Mouse (Mus musculus): Measurements from ENCODE around the gene Insyn1.

The Insyn1 gene

GRCm38 (mm10) chr9:58487076-58487475 is 1.3 kb upstream of the Insyn1 start:
- DNase-seq (ENCODE audit: low spot score), result no peak

GRCm38 (mm10) chr9:58489133-58489864 is 896 bp downstream of the Insyn1 start:
- DNase-seq (ENCODE audit: low spot score), result no peak

GRCm38 (mm10) chr9:58489865-58490165 is 1.4 kb downstream of the Insyn1 start:
- no peak for DNase-seq (ENCODE audit: low spot score)

- no peak for DNase-seq (ENCODE audit: low spot score)
These were observed 2.0 kb downstream of the Insyn1 start for GRCm38 (mm10) chr9:58490391-58490790.

- DNase-seq (ENCODE audit: low spot score), result no peak
These were observed 6.6 kb downstream of the Insyn1 start for GRCm38 (mm10) chr9:58495035-58495434.

- no peak for DNase-seq (ENCODE audit: low spot score)
These were observed 8.2 kb downstream of the Insyn1 start for GRCm38 (mm10) chr9:58496470-58497182.

GRCm38 (mm10) chr9:58497942-58498341 is 9.5 kb downstream of the Insyn1 start:
- no peak for DNase-seq (ENCODE audit: low spot score)

- DNase-seq (ENCODE audit: low spot score), result no peak
These were observed 12.5 kb downstream of the Insyn1 start for GRCm38 (mm10) chr9:58500946-58501345.

GRCm38 (mm10) chr9:58507216-58508005 is 19.0 kb downstream of the Insyn1 start:
- DNase-seq (ENCODE audit: low spot score), result no peak

GRCm38 (mm10) chr9:58510452-58510851 is 22.0 kb downstream of the Insyn1 start:
- no peak for DNase-seq (ENCODE audit: low spot score)

- DNase-seq (ENCODE audit: low spot score), result no peak
These were observed 25.3 kb downstream of the Insyn1 start for GRCm38 (mm10) chr9:58513749-58514148.

- no peak for DNase-seq (ENCODE audit: low spot score)
These were observed 28.1 kb downstream of the Insyn1 start for GRCm38 (mm10) chr9:58516480-58516879.

GRCm38 (mm10) chr9:58517866-58518750 is 29.7 kb downstream of the Insyn1 start:
- DNase-seq (ENCODE audit: low spot score), result no peak

- no peak for DNase-seq (ENCODE audit: low spot score)
These were observed 31.6 kb downstream of the Insyn1 start for GRCm38 (mm10) chr9:58519953-58520352.

- no peak for DNase-seq (ENCODE audit: low spot score)
These were observed 32.6 kb downstream of the Insyn1 start for GRCm38 (mm10) chr9:58520816-58521581.

- no peak for DNase-seq (ENCODE audit: low spot score)
These were observed 33.5 kb downstream of the Insyn1 start for GRCm38 (mm10) chr9:58521883-58522423.

- no peak for DNase-seq (ENCODE audit: low spot score)
These were observed 36.7 kb downstream of the Insyn1 start for GRCm38 (mm10) chr9:58525108-58525507.

GRCm38 (mm10) chr9:58527841-58528240 is 39.4 kb downstream of the Insyn1 start:
- DNase-seq (ENCODE audit: low spot score), result no peak

GRCm38 (mm10) chr9:58530407-58530806 is 42.0 kb downstream of the Insyn1 start:
- DNase-seq (ENCODE audit: low spot score), result no peak

- no peak for DNase-seq (ENCODE audit: low spot score)
These were observed 43.8 kb downstream of the Insyn1 start for GRCm38 (mm10) chr9:58532236-58532635.

- no peak for DNase-seq (ENCODE audit: low spot score)
These were observed 44.9 kb downstream of the Insyn1 start for GRCm38 (mm10) chr9:58533322-58533721.
